9 mouse cellular contexts compared by ENCODE assay signal in genomic region chr10:84480667-84481326, GRCm38 (mm10). TPM values are rescaled to one million over a fixed set of nuclear protein-coding genes. Genes with fewer than 3 reads are reported as not detected.
A peak's percentile ranks its signal among the peaks of the same experiment; 100 is the strongest.
DNase-seq lines count a peak whose midpoint lies in the region; ATAC-seq lines count a peak whose summit lies in the region.
"Had no signal": no experiment of that assay in that cellular context is flagged by ENCODE, and none has a peak within 500 bp of the region (broad histone marks: within the 10 kb centered on the region; RNA-seq: fewer than 3 reads in every experiment).

No protein-coding gene starts in this region.

- H3K4me3 ChIP-seq in stomach, embryonic 16.5 days (replicated peaks; ENCODE audit: low read length) = no peak overlapping the region
- no peak overlapping the region for H3K4me3 ChIP-seq in forebrain, embryonic 11.5 days (ENCODE audit: low read depth, low read length)

- H3K4me2 ChIP-seq in stomach, embryonic 16.5 days (ENCODE audit: low read depth, low read length) = no peak overlapping the region
- H3K4me2 ChIP-seq in forebrain, embryonic 11.5 days (ENCODE audit: low read depth, low read length, severe bottlenecking) = no peak overlapping the region

- no peaks in the 10 kb centered on the region for H3K36me3 ChIP-seq in stomach, embryonic 16.5 days (ENCODE audit: control insufficient read depth, insufficient read depth, low read length)
- no peaks in the 10 kb centered on the region for H3K36me3 ChIP-seq in forebrain, embryonic 11.5 days (ENCODE audit: control insufficient read depth, insufficient read depth, low read length)

- H3K27ac ChIP-seq in stomach, embryonic 16.5 days (ENCODE audit: low read length) = peak overlapping the region; percentile 38; the same call in 1 of the 2 replicates
- no peak overlapping the region for H3K27ac ChIP-seq in forebrain, embryonic 11.5 days (ENCODE audit: low read depth, low read length)
- H3K27ac ChIP-seq: liver, embryonic 14.5 days had no signal

- H3K9me3 ChIP-seq in stomach, embryonic 16.5 days (replicated peaks; ENCODE audit: control insufficient read depth, low read length) = no peaks in the 10 kb centered on the region
- no peaks in the 10 kb centered on the region for H3K9me3 ChIP-seq in forebrain, embryonic 11.5 days (ENCODE audit: control insufficient read depth, low read length)

- 58% methylated on average over 8 of the region's 8 CpGs for WGBS in stomach, embryonic 16.5 days
- 71% methylated on average over 8 of the region's 8 CpGs for WGBS in forebrain, embryonic 11.5 days

- no peak overlapping the region for H3K9ac ChIP-seq in stomach, embryonic 16.5 days (ENCODE audit: low read length)
- no peak overlapping the region for H3K9ac ChIP-seq in forebrain, embryonic 11.5 days (ENCODE audit: low read length)
- H3K9ac ChIP-seq: liver, embryonic 14.5 days had no signal

- ATAC-seq in stomach, embryonic 16.5 days (ENCODE audit: insufficient read depth, low FRiP score) = no peak
- ATAC-seq in forebrain, embryonic 11.5 days (replicated peaks; ENCODE audit: low FRiP score) = no peak

- H3K27me3 ChIP-seq in stomach, embryonic 16.5 days (ENCODE audit: control insufficient read depth, insufficient read depth, low read length) = no peaks in the 10 kb centered on the region
- no peaks in the 10 kb centered on the region for H3K27me3 ChIP-seq in forebrain, embryonic 11.5 days (ENCODE audit: control insufficient read depth, insufficient read depth, low read length)

- H3K4me1 ChIP-seq in stomach, embryonic 16.5 days (ENCODE audit: control insufficient read depth, insufficient read depth, low read length) = peaks cover 15% of the 10 kb centered on the region; the same call in 1 of the 2 replicates
- H3K4me1 ChIP-seq in forebrain, embryonic 11.5 days (replicated peaks; ENCODE audit: control insufficient read depth, insufficient read depth, low read length) = 0 out of 2 replicates have a peak, but pooled peaks cover 3% of the 10 kb centered on the region

- DNase-seq in urinary bladder, postnatal 14 days (ENCODE audit: low spot score) = peak; percentile 33
- no peak for DNase-seq in urinary bladder, adult 2 months (ENCODE audit: low spot score)
- DNase-seq in gastrocnemius, adult 18-20 months (ENCODE audit: low spot score) = peak; percentile 53
- DNase-seq in kidney, adult 9 months = peak; percentile 63
- no peak for DNase-seq in forebrain, embryonic 11.5 days (ENCODE audit: low spot score)
- no peak for DNase-seq in urinary bladder, adult 18-20 months (ENCODE audit: low spot score in 2 of 2)
- DNase-seq in spleen, adult 12 weeks (ENCODE audit: low spot score) = no peak

RNA-seq across cellular contexts. Expression of gene Nuak1, which starts 40.4 kb away (rescaled TPM):
- 7.6 and 9.1 TPM in 2 replicates for polyA plus RNA-seq in urinary bladder, adult 2 months (2012; rRNA removed)
- total RNA-seq in gastrocnemius, adult 18-20 months (2021) = 10 to 100 TPM; 25.0 to 28.4 TPM
- polyA plus RNA-seq in stomach, embryonic 16.5 days (2015; fragmentation: Nextera tagmentation; extraction: Ambion mirVana) = 0.76 and 1.1 TPM in 2 replicates
- 2.9 and 3.6 TPM in 2 replicates for polyA plus RNA-seq in forebrain, embryonic 11.5 days (2014; fragmentation: Nextera tagmentation; extraction: Ambion mirVana)

RNA-seq across cellular contexts. Expression of gene Ckap4, which starts 53.1 kb away (rescaled TPM):
- polyA plus RNA-seq in urinary bladder, adult 2 months (2012; rRNA removed) = 43.0 and 45.3 TPM in 2 replicates
- total RNA-seq in gastrocnemius, adult 18-20 months (2021) = 1 to 10 TPM; 5.7 to 8.4 TPM
- polyA plus RNA-seq in stomach, embryonic 16.5 days (2015; fragmentation: Nextera tagmentation; extraction: Ambion mirVana) = 30.8 and 36.0 TPM in 2 replicates
- polyA plus RNA-seq in forebrain, embryonic 11.5 days (2014; fragmentation: Nextera tagmentation; extraction: Ambion mirVana) = 68.0 and 77.4 TPM in 2 replicates

Comparison
In these comparisons a context has a peak if more than half of its experiments do, and no peak if none do; other contexts are left out.
1. DNase-seq: peak in urinary bladder, postnatal 14 days (single experiment), gastrocnemius, adult 18-20 months (single experiment) and kidney, adult 9 months (single experiment); none in urinary bladder, adult 2 months (single experiment), forebrain, embryonic 11.5 days (single experiment), urinary bladder, adult 18-20 months (0 of 2) and spleen, adult 12 weeks (single experiment).